Mouse (Mus musculus): Measurements from ENCODE around the gene Cpa2. TPM values are rescaled to one million over a fixed set of nuclear protein-coding genes. Genes with fewer than 3 reads are reported as not detected.

Cpa2 gene
- total RNA-seq, 2 experiments from 2014 or later, result 1.1 TPM; not detected in 1

GRCm38 (mm10) chr6:30573380-30573779 lies 32.0 kb downstream of the Cpa2 start:
- no peak for ATAC-seq (replicated peaks; ENCODE audit: poor library complexity, severe bottlenecking)

GRCm38 (mm10) chr6:30574945-30575344 lies 33.6 kb downstream of the Cpa2 start:
- ATAC-seq (replicated peaks; ENCODE audit: poor library complexity, severe bottlenecking), result no peak

GRCm38 (mm10) chr6:30576477-30577203 lies 35.3 kb downstream of the Cpa2 start:
- ATAC-seq (replicated peaks; ENCODE audit: poor library complexity, severe bottlenecking), result no peak

GRCm38 (mm10) chr6:30579961-30580840 lies 38.8 kb downstream of the Cpa2 start:
- no peak for ATAC-seq (replicated peaks; ENCODE audit: poor library complexity, severe bottlenecking)

GRCm38 (mm10) chr6:30580841-30581176 lies 39.4 kb downstream of the Cpa2 start:
- ATAC-seq (replicated peaks; ENCODE audit: poor library complexity, severe bottlenecking), result no peak

- peak; percentile 96 for ATAC-seq (replicated peaks; ENCODE audit: poor library complexity, severe bottlenecking)
These were observed 45.6 kb downstream of the Cpa2 start for GRCm38 (mm10) chr6:30586886-30587442.

GRCm38 (mm10) chr6:30589819-30590218 lies 48.4 kb downstream of the Cpa2 start:
- no peak for ATAC-seq (replicated peaks; ENCODE audit: poor library complexity, severe bottlenecking)

- ATAC-seq (replicated peaks; ENCODE audit: poor library complexity, severe bottlenecking), result no peak
These were observed 50.5 kb downstream of the Cpa2 start for GRCm38 (mm10) chr6:30591851-30592404.

- peak; percentile 30; the same call in 1 of the 2 replicates for ATAC-seq (replicated peaks; ENCODE audit: poor library complexity, severe bottlenecking)
These were observed 51.1 kb downstream of the Cpa2 start for GRCm38 (mm10) chr6:30592417-30592974.

- ATAC-seq (replicated peaks; ENCODE audit: poor library complexity, severe bottlenecking), result no peak
These were observed 53.0 kb downstream of the Cpa2 start for GRCm38 (mm10) chr6:30594364-30594763.

GRCm38 (mm10) chr6:30596230-30596898 lies 55.0 kb downstream of the Cpa2 start:
- ATAC-seq (replicated peaks; ENCODE audit: poor library complexity, severe bottlenecking), result no peak

GRCm38 (mm10) chr6:30600033-30600432 lies 58.7 kb downstream of the Cpa2 start:
- no peak for ATAC-seq (replicated peaks; ENCODE audit: poor library complexity, severe bottlenecking)

GRCm38 (mm10) chr6:30600995-30601394 lies 59.6 kb downstream of the Cpa2 start:
- no peak for ATAC-seq (replicated peaks; ENCODE audit: poor library complexity, severe bottlenecking)

- no peak for ATAC-seq (replicated peaks; ENCODE audit: poor library complexity, severe bottlenecking)
These were observed 63.0 kb downstream of the Cpa2 start for GRCm38 (mm10) chr6:30604342-30604867.

GRCm38 (mm10) chr6:30605111-30605510 lies 63.7 kb downstream of the Cpa2 start:
- ATAC-seq (replicated peaks; ENCODE audit: poor library complexity, severe bottlenecking), result no peak

- ATAC-seq (replicated peaks; ENCODE audit: poor library complexity, severe bottlenecking), result peak; percentile 55
These were observed 64.3 kb downstream of the Cpa2 start for GRCm38 (mm10) chr6:30605672-30606071.

GRCm38 (mm10) chr6:30610710-30611109 lies 69.3 kb downstream of the Cpa2 start, which contains the start of gene Cpa5:
Gene Cpa5, plus strand, starts transcription at chr6:30611010.
- no peak for ATAC-seq (replicated peaks; ENCODE audit: poor library complexity, severe bottlenecking)

- ATAC-seq (replicated peaks; ENCODE audit: poor library complexity, severe bottlenecking), result no peak
These were observed 69.8 kb downstream of the Cpa2 start for GRCm38 (mm10) chr6:30611212-30611611.
